Mouse (Mus musculus) ES-E14 (cell line): ENCODE results near the gene Lsm8. TPM values are rescaled to one million over a fixed set of nuclear protein-coding genes. Genes with fewer than 3 reads are reported as not detected.

ENCODE experiments used
- DNase-seq: peaks from one replicate; pipeline ENCODE4 v3.0.0-alpha.2; 2013; ENCODE audit warnings: low read depth, low spot score
- H3K27ac ChIP-seq: 2 replicates; pipeline ENCODE4 v1.5.1; 2012; ENCODE audit warnings: low read depth, mild to moderate bottlenecking, low read length, moderate library complexity, mixed read lengths; ENCODE audit not compliant: poor library complexity, insufficient read depth, severe bottlenecking
- H3K36me3 ChIP-seq: 2 replicates; pipeline ENCODE4 v1.6.1; 2012; ENCODE audit warnings: mild to moderate bottlenecking, low read length, moderate library complexity, mixed read lengths; ENCODE audit not compliant: control insufficient read depth, poor library complexity, insufficient read depth, severe bottlenecking
- H3K4me1 ChIP-seq, 2 experiments: fragments of 150-350 bp in 1 of 2; sonication (generic) in 1 of 2; 2 replicates each; pipeline ENCODE4 v1.6.1; 2012; ENCODE audit warnings: low read length in 2 of 2, mild to moderate bottlenecking in 1 of 2, mixed read lengths in 1 of 2; ENCODE audit not compliant: control insufficient read depth in 2 of 2, insufficient read depth in 2 of 2, poor library complexity in 1 of 2
- H3K4me3 ChIP-seq, 2 experiments: fragments of 150-350 bp in 1 of 2; sonication (generic) in 1 of 2; 2 replicates each; pipeline ENCODE4 v1.5.1; 2012; ENCODE audit warnings: low read length in 2 of 2, low read depth in 1 of 2, mild to moderate bottlenecking in 1 of 2, mixed read lengths in 1 of 2; ENCODE audit not compliant: insufficient read depth in 1 of 2, poor library complexity in 1 of 2, severe bottlenecking in 1 of 2
- H3K9ac ChIP-seq: 2 replicates; pipeline ENCODE4 v1.6.1; 2012; ENCODE audit warnings: low read depth, mild to moderate bottlenecking, low read length, mixed read lengths; ENCODE audit not compliant: poor library complexity, insufficient read depth, severe bottlenecking
- H3K9me3 ChIP-seq: fragments of 150-350 bp; sonication (generic); 2 replicates; pipeline ENCODE4 v1.6.1; 2012; ENCODE audit warnings: low read depth, mild to moderate bottlenecking, low read length; ENCODE audit not compliant: control insufficient read depth, insufficient read depth
- CHD2 ChIP-seq: IDR thresholded peaks from 2 replicates; pipeline ENCODE4 v1.6.1; 2014; ENCODE audit warnings: mild to moderate bottlenecking, low read depth, low read length, inconsistent platforms
- HCFC1 ChIP-seq: IDR thresholded peaks from 2 replicates; pipeline ENCODE4 v1.6.1; 2012; ENCODE audit warnings: low read length, inconsistent platforms, borderline replicate concordance; ENCODE audit not compliant: insufficient read depth
- MAFK ChIP-seq: IDR thresholded peaks from 2 replicates; pipeline ENCODE4 v1.6.1; 2014; ENCODE audit warnings: mild to moderate bottlenecking, low read depth, low read length, inconsistent platforms; ENCODE audit not compliant: insufficient read depth
- ZC3H11A ChIP-seq: IDR thresholded peaks from 2 replicates; pipeline ENCODE4 v1.6.1; 2012; ENCODE audit warnings: low read depth, mild to moderate bottlenecking, inconsistent platforms, low read length, borderline replicate concordance
- ZNF384 ChIP-seq: IDR thresholded peaks from 2 replicates; pipeline ENCODE4 v1.6.1; 2012; ENCODE audit warnings: low read depth, low read length, inconsistent platforms
- in situ Hi-C, 2 experiments: fragments of 600-800 bp; cut with MboI; formaldehyde crosslinking; loops; one replicate each; pipeline ENCODE4 v1.15.1; 2025; ENCODE audit warnings: low sequenced_read_pairs in 2 of 2, inconsistent platforms in 1 of 2; ENCODE audit not compliant: unreplicated experiment in 2 of 2
- total RNA-seq: library from RNA; depleted of rRNA; stranded (reverse); fragments of 300-350 nt; gene quantifications from 2 replicates; pipeline ENCODE4 v1.2.3, GENCODE M21; 2012; rRNA removed

The Lsm8 gene
- total RNA-seq, result 41.3 and 68.5 TPM in 2 replicates

DNA sequence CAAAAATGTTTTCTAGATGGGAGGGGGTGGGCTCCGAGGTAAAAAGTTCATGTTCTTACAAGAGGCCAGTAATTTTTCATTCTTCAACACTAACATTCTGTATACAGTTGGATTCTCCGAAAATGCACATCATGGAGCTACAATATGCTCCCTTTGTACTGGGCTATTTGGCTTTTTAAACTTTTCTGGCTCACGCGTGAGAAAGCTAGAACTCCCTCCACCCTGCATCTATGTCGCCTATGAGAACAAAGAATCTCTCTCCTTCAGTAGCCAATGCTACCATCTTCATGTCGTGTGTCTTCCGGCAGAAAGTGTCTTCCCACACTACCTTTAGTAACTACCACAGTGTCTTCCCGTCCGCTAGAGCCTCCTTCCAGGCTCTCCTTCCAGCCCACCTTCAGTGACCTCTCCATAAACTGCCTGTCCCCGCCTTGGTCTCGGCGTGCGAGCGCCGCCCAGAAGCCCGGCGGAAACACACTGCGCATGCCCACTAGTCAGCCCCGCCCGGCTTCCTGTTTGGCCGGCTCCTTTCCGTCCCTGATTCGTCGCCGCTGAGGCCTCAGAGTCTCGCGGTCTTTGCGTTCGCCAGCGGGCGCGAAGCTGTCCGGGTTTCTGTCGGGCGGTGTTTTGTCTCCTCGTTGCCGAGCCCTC is at the start of gene Lsm8:
Gene Lsm8 (plus strand): TSS at position 529 of the 651 bp plus-strand sequence.
- no peaks in the 10 kb centered on the region for H3K9me3 ChIP-seq
- peak within 1 kb of the TSS; percentile 89 to 99 for H3K4me3 ChIP-seq
- H3K4me1 ChIP-seq, result no peaks in the 10 kb centered on the region
- in situ Hi-C loops, result no loop called here
- DNase-seq, result peak; percentile 92
- H3K9ac ChIP-seq, result peak within 1 kb of the TSS; percentile 95
- H3K36me3 ChIP-seq, result peaks cover 2% of the 10 kb centered on the region; the same call in 1 of the 2 replicates
- TF ChIP-seq CHD2 (peak; percentile 95), HCFC1 (no peak), ZC3H11A (no peak)
- peak within 1 kb of the TSS; percentile 79; the same call in 1 of the 2 replicates for H3K27ac ChIP-seq

DNA sequence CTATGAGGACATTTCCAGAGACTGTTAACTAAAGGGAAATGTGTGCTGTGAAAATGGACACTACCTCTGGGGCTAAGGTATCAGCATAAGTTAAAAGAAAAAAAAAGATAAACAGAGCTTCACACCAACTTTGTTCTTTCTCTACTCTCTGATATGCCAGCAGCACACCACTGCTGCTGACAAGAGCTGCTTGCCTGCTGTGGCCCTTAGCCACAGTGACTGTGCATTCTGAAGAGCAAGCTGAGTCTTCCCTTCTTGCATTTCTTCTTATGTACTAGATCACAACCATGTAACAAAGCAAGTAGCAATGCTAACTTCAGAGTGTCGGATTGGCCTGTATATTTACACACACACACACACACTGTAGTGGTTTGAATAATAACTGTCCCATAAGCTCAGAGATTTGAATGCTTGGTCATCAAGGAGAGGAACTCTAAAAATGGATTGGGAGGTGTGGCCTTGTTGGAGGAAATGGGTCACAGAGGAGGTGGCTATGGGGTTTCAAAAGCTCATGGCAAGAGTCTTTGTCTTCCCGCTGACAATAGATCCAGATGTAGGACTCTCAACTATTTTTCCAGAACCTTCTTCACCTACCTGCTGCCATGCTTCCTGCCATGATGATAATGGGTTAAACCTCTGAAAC is 47.4 kb upstream of the Lsm8 start:
- no peak for DNase-seq
- Histone ChIP-seq H3K36me3 (no peaks in the 10 kb centered on the region), H3K27ac (no peak overlapping the region), H3K4me1 (no peaks in the 10 kb centered on the region), H3K9me3 (no peaks in the 10 kb centered on the region), H3K9ac (no peak overlapping the region), H3K4me3 (no peak overlapping the region)
- TF ChIP-seq HCFC1, result no peak
- no peak for TF ChIP-seq CHD2
- no peak for TF ChIP-seq ZC3H11A
- no peak for TF ChIP-seq ZNF384
- no peak for TF ChIP-seq MAFK
- in situ Hi-C loops, result loop anchor here in 1 of 2 experiments (25.0 kb wide), 1 partner anchor 714 kb away; no protein-coding TSS in a partner anchor

GRCm38 (mm10) chr6:18812623-18813022 is 35.8 kb upstream of the Lsm8 start:
- Histone ChIP-seq H3K9ac (no peak overlapping the region), H3K9me3 (no peaks in the 10 kb centered on the region), H3K4me3 (no peak overlapping the region), H3K27ac (no peak overlapping the region), H3K4me1 (no peaks in the 10 kb centered on the region), H3K36me3 (no peaks in the 10 kb centered on the region)
- TF ChIP-seq CHD2, result no peak
- TF ChIP-seq ZNF384, result no peak
- TF ChIP-seq HCFC1, result no peak
- no peak for TF ChIP-seq ZC3H11A
- TF ChIP-seq MAFK, result no peak
- in situ Hi-C loops, result loop anchor here in 1 of 2 experiments (25.0 kb wide), 1 partner anchor 725 kb away; no protein-coding TSS in a partner anchor
- no peak for DNase-seq

- no peak for TF ChIP-seq CHD2
- TF ChIP-seq HCFC1, result no peak
- TF ChIP-seq MAFK, result no peak
- TF ChIP-seq ZNF384, result no peak
- no peaks in the 10 kb centered on the region for H3K4me1 ChIP-seq
- DNase-seq, result no peak
- H3K4me3 ChIP-seq, result no peak overlapping the region
- in situ Hi-C loops, result loop anchor here in 1 of 2 experiments (25.0 kb wide), 1 partner anchor 728 kb away; no protein-coding TSS in a partner anchor
- no peak overlapping the region for H3K27ac ChIP-seq
- H3K9me3 ChIP-seq, result no peaks in the 10 kb centered on the region
- H3K36me3 ChIP-seq, result no peaks in the 10 kb centered on the region
- no peak overlapping the region for H3K9ac ChIP-seq
Measured at GRCm38 (mm10) chr6:18815606-18816005, 32.8 kb upstream of the Lsm8 start.
